Mouse (Mus musculus): ENCODE results near the gene Det1. TPM values are rescaled to one million over a fixed set of nuclear protein-coding genes. Genes with fewer than 3 reads are reported as not detected.

Gene Det1
- polyA plus RNA-seq, 1 experiment from 2014 or later, result 19.7 TPM

- H3K4me2 ChIP-seq, result no peak overlapping the region
- no peaks in the 10 kb centered on the region for H3K27me3 ChIP-seq (replicated peaks; ENCODE audit: control insufficient read depth, insufficient read depth, low read length)
- WGBS, result 86% methylated on average over 4 of the region's 4 CpGs
- H3K9ac ChIP-seq (ENCODE audit: low read depth, low read length), result no peak overlapping the region
- no peaks in the 10 kb centered on the region for H3K9me3 ChIP-seq (ENCODE audit: control insufficient read depth, low read length)
- H3K4me3 ChIP-seq (ENCODE audit: low read depth, low read length), result no peak overlapping the region
- ATAC-seq (replicated peaks; ENCODE audit: low FRiP score), result no peak
- no peak for DNase-seq (ENCODE audit: low spot score)
- no peaks in the 10 kb centered on the region; the same call in 1 of the 2 replicates for H3K4me1 ChIP-seq (replicated peaks; ENCODE audit: control insufficient read depth, insufficient read depth, low read length)
- no peak overlapping the region for H3K27ac ChIP-seq (ENCODE audit: low read depth, low read length)
- peaks cover 15% of the 10 kb centered on the region; the same call in 1 of the 2 replicates for H3K36me3 ChIP-seq (ENCODE audit: control insufficient read depth, insufficient read depth, low read length)
Measured at GRCm38 (mm10) chr7:78835656-78836055, 11.4 kb downstream of the Det1 start.

- 79% methylated on average over 14 of the region's 14 CpGs for WGBS
- Histone ChIP-seq H3K4me2 (no peak overlapping the region), H3K36me3 (ENCODE audit: control insufficient read depth, insufficient read depth, low read length) (peaks cover 14% of the 10 kb centered on the region), H3K9me3 (ENCODE audit: control insufficient read depth, low read length) (no peaks in the 10 kb centered on the region), H3K9ac (ENCODE audit: low read depth, low read length) (no peak overlapping the region), H3K4me1 (replicated peaks; ENCODE audit: control insufficient read depth, insufficient read depth, low read length) (no peaks in the 10 kb centered on the region), H3K27ac (ENCODE audit: low read depth, low read length) (no peak overlapping the region), H3K4me3 (ENCODE audit: low read depth, low read length) (no peak overlapping the region), H3K27me3 (replicated peaks; ENCODE audit: control insufficient read depth, insufficient read depth, low read length) (no peaks in the 10 kb centered on the region)
- ATAC-seq (replicated peaks; ENCODE audit: low FRiP score) (no peak), DNase-seq (ENCODE audit: low spot score) (no peak)
Measured at GRCm38 (mm10) chr7:78827749-78828362, 19.2 kb downstream of the Det1 start.

GRCm38 (mm10) chr7:78826682-78827385 is 20.2 kb downstream of the Det1 start:
- no peak for ATAC-seq (replicated peaks; ENCODE audit: low FRiP score)
- Histone ChIP-seq H3K4me2 (no peak overlapping the region), H3K27ac (ENCODE audit: low read depth, low read length) (no peak overlapping the region), H3K9ac (ENCODE audit: low read depth, low read length) (no peak overlapping the region), H3K4me1 (replicated peaks; ENCODE audit: control insufficient read depth, insufficient read depth, low read length) (no peaks in the 10 kb centered on the region), H3K4me3 (ENCODE audit: low read depth, low read length) (no peak overlapping the region), H3K27me3 (replicated peaks; ENCODE audit: control insufficient read depth, insufficient read depth, low read length) (no peaks in the 10 kb centered on the region), H3K36me3 (ENCODE audit: control insufficient read depth, insufficient read depth, low read length) (peaks cover 14% of the 10 kb centered on the region), H3K9me3 (ENCODE audit: control insufficient read depth, low read length) (no peaks in the 10 kb centered on the region)
- WGBS, result 64% methylated on average over 9 of the region's 9 CpGs
- no peak for DNase-seq (ENCODE audit: low spot score)

GRCm38 (mm10) chr7:78818336-78818735 is 28.7 kb downstream of the Det1 start:
- 68% methylated on average over 12 of the region's 12 CpGs for WGBS
- no peaks in the 10 kb centered on the region; the same call in 1 of the 2 replicates for H3K36me3 ChIP-seq (ENCODE audit: control insufficient read depth, insufficient read depth, low read length)

GRCm38 (mm10) chr7:78814766-78815165 is 32.3 kb downstream of the Det1 start:
- Histone ChIP-seq H3K27me3 (replicated peaks; ENCODE audit: control insufficient read depth, insufficient read depth, low read length) (no peaks in the 10 kb centered on the region), H3K4me3 (ENCODE audit: low read depth, low read length) (no peak overlapping the region), H3K4me1 (replicated peaks; ENCODE audit: control insufficient read depth, insufficient read depth, low read length) (no peaks in the 10 kb centered on the region; the same call in 1 of the 2 replicates), H3K36me3 (ENCODE audit: control insufficient read depth, insufficient read depth, low read length) (no peaks in the 10 kb centered on the region), H3K9me3 (ENCODE audit: control insufficient read depth, low read length) (no peaks in the 10 kb centered on the region), H3K27ac (ENCODE audit: low read depth, low read length) (no peak overlapping the region), H3K9ac (ENCODE audit: low read depth, low read length) (no peak overlapping the region), H3K4me2 (no peak overlapping the region)
- DNase-seq (ENCODE audit: low spot score) (no peak), ATAC-seq (replicated peaks; ENCODE audit: low FRiP score) (no peak)

More at GRCm38 (mm10) chr7:78818336-78818735, 28.7 kb downstream of the Det1 start:
- no peak overlapping the region for H3K4me2 ChIP-seq
- H3K27me3 ChIP-seq (replicated peaks; ENCODE audit: control insufficient read depth, insufficient read depth, low read length), result no peaks in the 10 kb centered on the region
- no peak for ATAC-seq (replicated peaks; ENCODE audit: low FRiP score)
- no peak overlapping the region for H3K27ac ChIP-seq (ENCODE audit: low read depth, low read length)
- H3K4me1 ChIP-seq (replicated peaks; ENCODE audit: control insufficient read depth, insufficient read depth, low read length), result no peaks in the 10 kb centered on the region; the same call in 1 of the 2 replicates
- H3K4me3 ChIP-seq (ENCODE audit: low read depth, low read length), result no peak overlapping the region
- H3K9ac ChIP-seq (ENCODE audit: low read depth, low read length), result no peak overlapping the region
- DNase-seq (ENCODE audit: low spot score), result no peak
- no peaks in the 10 kb centered on the region for H3K9me3 ChIP-seq (ENCODE audit: control insufficient read depth, low read length)

- Histone ChIP-seq H3K27ac (ENCODE audit: low read depth, low read length) (no peak overlapping the region), H3K36me3 (ENCODE audit: control insufficient read depth, insufficient read depth, low read length) (no peaks in the 10 kb centered on the region), H3K9ac (ENCODE audit: low read depth, low read length) (no peak overlapping the region), H3K9me3 (ENCODE audit: control insufficient read depth, low read length) (no peaks in the 10 kb centered on the region), H3K4me3 (ENCODE audit: low read depth, low read length) (no peak overlapping the region), H3K4me2 (no peak overlapping the region), H3K4me1 (replicated peaks; ENCODE audit: control insufficient read depth, insufficient read depth, low read length) (no peaks in the 10 kb centered on the region; the same call in 1 of the 2 replicates), H3K27me3 (replicated peaks; ENCODE audit: control insufficient read depth, insufficient read depth, low read length) (no peaks in the 10 kb centered on the region)
- no peak for DNase-seq (ENCODE audit: low spot score)
- ATAC-seq (replicated peaks; ENCODE audit: low FRiP score), result no peak
- 89% methylated on average over 6 of the region's 6 CpGs for WGBS
Measured at GRCm38 (mm10) chr7:78813791-78814190, 33.3 kb downstream of the Det1 start.

GRCm38 (mm10) chr7:78807192-78807591 is 39.9 kb downstream of the Det1 start:
- no peak overlapping the region for H3K4me3 ChIP-seq (ENCODE audit: low read depth, low read length)
- no peak overlapping the region for H3K27ac ChIP-seq (ENCODE audit: low read depth, low read length)
- no peaks in the 10 kb centered on the region for H3K27me3 ChIP-seq (replicated peaks; ENCODE audit: control insufficient read depth, insufficient read depth, low read length)
- ATAC-seq (replicated peaks; ENCODE audit: low FRiP score) (no peak), DNase-seq (ENCODE audit: low spot score) (no peak)
- H3K9me3 ChIP-seq (ENCODE audit: control insufficient read depth, low read length), result no peaks in the 10 kb centered on the region
- H3K36me3 ChIP-seq (ENCODE audit: control insufficient read depth, insufficient read depth, low read length), result no peaks in the 10 kb centered on the region
- peaks cover 4% of the 10 kb centered on the region for H3K4me1 ChIP-seq (replicated peaks; ENCODE audit: control insufficient read depth, insufficient read depth, low read length)
- 82% methylated on average over 4 of the region's 4 CpGs for WGBS
- H3K4me2 ChIP-seq, result no peak overlapping the region
- no peak overlapping the region for H3K9ac ChIP-seq (ENCODE audit: low read depth, low read length)

GRCm38 (mm10) chr7:78803841-78804240 is 43.2 kb downstream of the Det1 start:
- no peak for ATAC-seq (replicated peaks; ENCODE audit: low FRiP score)
- no peak overlapping the region for H3K4me3 ChIP-seq (ENCODE audit: low read depth, low read length)
- H3K27me3 ChIP-seq (replicated peaks; ENCODE audit: control insufficient read depth, insufficient read depth, low read length), result no peaks in the 10 kb centered on the region
- no peaks in the 10 kb centered on the region for H3K36me3 ChIP-seq (ENCODE audit: control insufficient read depth, insufficient read depth, low read length)
- H3K9me3 ChIP-seq (ENCODE audit: control insufficient read depth, low read length), result no peaks in the 10 kb centered on the region
- DNase-seq (ENCODE audit: low spot score), result no peak
- H3K4me1 ChIP-seq (replicated peaks; ENCODE audit: control insufficient read depth, insufficient read depth, low read length), result peaks cover 20% of the 10 kb centered on the region
- H3K4me2 ChIP-seq, result no peak overlapping the region
- no peak overlapping the region for H3K9ac ChIP-seq (ENCODE audit: low read depth, low read length)
- no peak overlapping the region for H3K27ac ChIP-seq (ENCODE audit: low read depth, low read length)
- 78% methylated on average over 3 of the region's 3 CpGs for WGBS
